Mouse (Mus musculus) hindbrain, postnatal 0 days (tissue): ENCODE data around the gene Slc44a2. TPM values are rescaled to one million over a fixed set of nuclear protein-coding genes. Genes with fewer than 3 reads are reported as not detected.

Experiments used
- ATAC-seq: fragments of 200-750 bp; cut with Nextera tagmentation; 2 replicates; pipeline ENCODE4 v1.8.0; 2017; ENCODE audit warnings: mild to moderate bottlenecking, moderate TSS enrichment, moderate library complexity
- DNase-seq: peaks from one replicate; pipeline ENCODE4 v3.0.0-alpha.2; 2015; ENCODE audit warnings: low spot score
- H3K27ac ChIP-seq: fragments of 300-500 bp; sonication (generic); 2 replicates; pipeline ENCODE4 v1.5.1; 2014; ENCODE audit warnings: mild to moderate bottlenecking
- H3K27me3 ChIP-seq: fragments of 300-500 bp; sonication (generic); 2 replicates; pipeline ENCODE4 v1.6.1; 2014; ENCODE audit warnings: low read length, mixed read lengths; ENCODE audit not compliant: insufficient read depth
- H3K36me3 ChIP-seq: fragments of 300-500 bp; sonication (generic); 2 replicates; pipeline ENCODE4 v1.6.1; 2014; ENCODE audit warnings: low read length, mixed read lengths; ENCODE audit not compliant: insufficient read depth
- H3K4me1 ChIP-seq: fragments of 300-500 bp; sonication (generic); 2 replicates; pipeline ENCODE4 v1.6.1; 2014; ENCODE audit warnings: antibody characterized with exemption, low read length, mixed read lengths; ENCODE audit not compliant: insufficient read depth
- H3K4me2 ChIP-seq: fragments of 300-500 bp; sonication (generic); 2 replicates; pipeline ENCODE4 v1.6.1; 2014; ENCODE audit warnings: low read depth, mild to moderate bottlenecking, low read length, moderate library complexity, mixed read lengths
- H3K4me3 ChIP-seq: fragments of 300-500 bp; sonication (generic); 2 replicates; pipeline ENCODE4 v1.5.1; 2014; ENCODE audit warnings: low read length
- H3K9ac ChIP-seq: fragments of 300-500 bp; sonication (generic); replicated peaks from 2 replicates; pipeline ENCODE4 v1.6.1; 2014; ENCODE audit warnings: mild to moderate bottlenecking, low read length, moderate library complexity, mixed read lengths
- H3K9me3 ChIP-seq: fragments of 300-500 bp; sonication (generic); 2 replicates; pipeline ENCODE4 v1.6.1; 2016; ENCODE audit warnings: low read length, mixed read lengths
- CTCF ChIP-seq: IDR thresholded peaks from 2 replicates; pipeline ENCODE4 v1.5.1; 2016; ENCODE audit warnings: antibody characterized with exemption, control low read depth, low read depth
- WGBS: fragments of 180-500 bp; shearing (Covaris S2); extraction: QIAGEN DNeasy Blood & Tissue Kit; methylation state at CpG from one replicate; pipeline ENCODE4 v1.1.7; 2014; 5-methylcytosine and 5-hydroxymethylcytosine counted together
- polyA plus RNA-seq: library from polyadenylated mRNA; unstranded; fragments of >200 nt; fragmentation: Nextera tagmentation; extraction: Ambion mirVana; gene quantifications from 2 replicates; pipeline ENCODE4 v1.2.1, GENCODE M21; 2015
- total RNA-seq: library from RNA; depleted of rRNA; stranded (reverse); fragments of >200 nt; gene quantifications from 2 replicates; pipeline ENCODE4 v1.2.3, GENCODE M21; 2014; rRNA removed

Slc44a2 gene
- total and polyA plus RNA-seq, 2 experiments from 2014 or later, result 52.6 to 68.0 TPM

DNA sequence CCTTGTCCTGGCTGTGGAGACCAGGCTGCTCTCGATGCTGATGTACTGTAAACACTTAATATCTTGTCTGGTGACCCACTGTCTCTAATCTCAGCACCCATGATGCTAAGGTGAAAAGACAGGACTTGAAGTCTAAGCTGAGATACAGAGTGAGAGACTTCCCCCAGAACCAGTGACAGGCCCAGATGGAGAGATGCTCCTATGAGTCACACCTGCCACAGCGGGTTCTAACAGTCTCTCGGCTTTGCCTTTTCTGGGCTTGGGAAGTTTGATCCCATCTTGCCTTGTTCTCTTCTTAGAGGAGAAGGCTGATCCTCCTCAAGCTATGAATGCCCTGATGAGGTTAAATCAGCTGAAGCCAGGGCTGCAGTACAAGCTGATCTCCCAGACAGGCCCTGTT lies 76.7 kb downstream of the Slc44a2 start:
- 0 out of 2 replicates have a peak overlapping the region, but pooled peaks have one; percentile 17 for H3K9ac ChIP-seq
- WGBS, result 96% methylated on average over 3 of the region's 3 CpGs
- TF ChIP-seq CTCF, result no peak

DNA sequence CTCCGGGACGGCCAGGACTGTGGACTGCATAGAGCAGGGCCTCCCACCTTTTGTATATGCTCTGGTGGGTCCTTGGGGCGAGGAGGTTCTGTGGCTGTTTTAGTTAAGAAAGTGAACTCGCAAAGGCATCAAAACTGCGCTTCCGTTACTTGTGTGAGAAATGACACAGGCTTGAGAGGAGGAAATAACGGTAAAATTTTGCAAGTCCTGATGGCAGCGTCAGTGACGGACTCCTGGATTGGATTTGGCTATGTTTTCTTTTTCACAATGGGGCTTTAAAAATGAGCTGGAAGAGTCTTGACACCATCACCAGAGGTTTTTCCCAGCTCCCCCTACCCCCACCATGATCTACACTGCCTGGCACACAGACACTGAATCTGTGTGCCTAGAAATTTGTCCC lies 80.5 kb downstream of the Slc44a2 start:
- ATAC-seq (no peak), DNase-seq (no peak)
- Histone ChIP-seq H3K27ac (no peak overlapping the region), H3K9me3 (no peaks in the 10 kb centered on the region), H3K4me1 (no peaks in the 10 kb centered on the region), H3K27me3 (no peaks in the 10 kb centered on the region), H3K4me2 (no peak overlapping the region), H3K36me3 (peaks cover 95% of the 10 kb centered on the region), H3K9ac (no peak overlapping the region), H3K4me3 (no peak overlapping the region)
- 94% methylated on average over 9 of the region's 9 CpGs for WGBS
- no peak for TF ChIP-seq CTCF

More for the DNA sequence above, 76.7 kb downstream of the Slc44a2 start:
- ATAC-seq (no peak), DNase-seq (no peak)
- no peaks in the 10 kb centered on the region for H3K4me1 ChIP-seq
- no peak overlapping the region for H3K27ac ChIP-seq
- H3K9me3 ChIP-seq, result no peaks in the 10 kb centered on the region
- H3K4me3 ChIP-seq, result no peak overlapping the region
- H3K36me3 ChIP-seq, result peaks cover 95% of the 10 kb centered on the region
- no peaks in the 10 kb centered on the region for H3K27me3 ChIP-seq
- H3K4me2 ChIP-seq, result no peak overlapping the region

DNA sequence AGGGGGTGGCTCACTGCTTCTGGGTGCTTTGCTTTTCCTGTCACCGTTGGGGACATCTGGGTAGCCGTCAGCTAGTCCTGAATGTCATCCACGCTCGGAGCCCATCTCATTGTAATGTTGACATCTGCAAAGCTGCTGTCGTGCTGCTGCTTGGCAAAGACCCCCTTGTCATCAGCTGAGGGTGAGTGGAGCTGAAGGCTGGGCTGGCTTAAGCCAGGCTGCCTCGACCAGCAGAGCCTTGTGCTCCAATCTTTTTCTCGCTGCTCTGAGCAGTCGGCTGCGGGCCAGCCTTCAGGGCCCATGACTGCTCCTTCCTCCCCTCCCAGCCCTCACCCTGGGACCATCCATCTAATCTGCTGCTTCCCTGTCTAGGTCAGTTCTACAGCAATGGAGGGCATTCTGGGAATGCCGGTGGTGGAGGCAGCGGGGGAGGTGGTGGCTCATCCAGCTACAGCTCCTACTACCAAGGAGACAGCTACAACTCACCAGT lies 82.3 kb downstream of the Slc44a2 start:
- 77% methylated on average over 11 of the region's 11 CpGs for WGBS
- no peak overlapping the region for H3K9ac ChIP-seq

DNA sequence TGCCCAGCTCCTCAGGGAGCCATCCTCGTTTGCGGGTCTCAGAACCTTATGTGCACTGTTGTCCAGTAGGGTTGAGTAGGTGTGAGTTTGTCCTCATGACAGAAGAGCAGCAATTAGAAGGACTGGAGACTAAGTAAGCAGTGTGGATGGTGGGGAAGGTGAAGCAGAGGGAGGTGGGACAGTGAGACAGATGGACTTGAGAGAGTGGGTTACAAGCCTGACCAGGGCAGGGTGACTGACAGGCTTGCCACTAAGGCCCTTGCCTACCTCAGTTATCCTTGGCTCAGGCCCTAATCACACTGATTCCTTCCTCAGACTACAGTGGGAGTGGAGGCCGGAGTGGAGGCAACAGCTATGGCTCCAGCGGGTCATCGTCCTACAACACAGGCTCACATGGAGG lies 83.2 kb downstream of the Slc44a2 start:
- Histone ChIP-seq H3K4me3 (no peak overlapping the region), H3K9ac (no peak overlapping the region), H3K4me1 (no peaks in the 10 kb centered on the region), H3K4me2 (no peak overlapping the region), H3K27ac (no peak overlapping the region), H3K27me3 (no peaks in the 10 kb centered on the region), H3K9me3 (no peaks in the 10 kb centered on the region), H3K36me3 (peaks cover 77% of the 10 kb centered on the region)
- DNase-seq (no peak), ATAC-seq (no peak)
- 92% methylated on average over 5 of the region's 5 CpGs for WGBS
- TF ChIP-seq CTCF, result no peak

More for the DNA sequence above, 82.3 kb downstream of the Slc44a2 start:
- H3K4me3 ChIP-seq, result no peak overlapping the region
- H3K27me3 ChIP-seq, result no peaks in the 10 kb centered on the region
- DNase-seq (no peak), ATAC-seq (no peak)
- no peak for TF ChIP-seq CTCF
- H3K9me3 ChIP-seq, result no peaks in the 10 kb centered on the region
- H3K27ac ChIP-seq, result no peak overlapping the region
- no peak overlapping the region for H3K4me2 ChIP-seq
- peaks cover 85% of the 10 kb centered on the region for H3K36me3 ChIP-seq
- no peaks in the 10 kb centered on the region for H3K4me1 ChIP-seq

Other genes starting within 250 kb of the Slc44a2 start
- gene Gm49373, start 247.6 kb upstream of the Slc44a2 start, total RNA-seq, result 0.50 and 0.73 TPM in 2 replicates
- gene Gm49373, start 247.6 kb upstream of the Slc44a2 start, polyA plus RNA-seq, result 0.37 and 0.48 TPM in 2 replicates
- gene Fdx1l, start 247.1 kb upstream of the Slc44a2 start, total RNA-seq, result 70.9 and 95.6 TPM in 2 replicates
- gene Fdx1l, start 247.1 kb upstream of the Slc44a2 start, polyA plus RNA-seq, result 83.9 and 86.5 TPM in 2 replicates
- 0.11 and 2.7 TPM in 2 replicates for gene Gm38431, start 228.7 kb upstream of the Slc44a2 start, total RNA-seq
- gene Gm38431, start 228.7 kb upstream of the Slc44a2 start, polyA plus RNA-seq, result 0.16 and 0.96 TPM in 2 replicates
- 43.2 and 51.9 TPM in 2 replicates for gene Raver1, start 228.7 kb upstream of the Slc44a2 start, total RNA-seq
- gene Raver1, start 228.7 kb upstream of the Slc44a2 start, polyA plus RNA-seq, result 19.7 and 21.7 TPM in 2 replicates
- 10.8 and 15.4 TPM in 2 replicates for gene Tyk2, start 189.5 kb upstream of the Slc44a2 start, total RNA-seq
- 5.7 and 6.2 TPM in 2 replicates for gene Tyk2, start 189.5 kb upstream of the Slc44a2 start, polyA plus RNA-seq
- 20.1 and 21.4 TPM in 2 replicates for gene Cdc37, start 170.7 kb upstream of the Slc44a2 start, total RNA-seq
- 173 and 181 TPM in 2 replicates for gene Cdc37, start 170.7 kb upstream of the Slc44a2 start, polyA plus RNA-seq
- gene Pde4a, start 155.0 kb upstream of the Slc44a2 start, total RNA-seq, result 41.3 and 45.0 TPM in 2 replicates
- gene Pde4a, start 155.0 kb upstream of the Slc44a2 start, polyA plus RNA-seq, result 46.4 and 47.7 TPM in 2 replicates
- gene Keap1, start 81.3 kb upstream of the Slc44a2 start, total RNA-seq, result 74.9 and 98.9 TPM in 2 replicates
- gene Keap1, start 81.3 kb upstream of the Slc44a2 start, polyA plus RNA-seq, result 59.4 and 60.9 TPM in 2 replicates
- 4.9 and 8.2 TPM in 2 replicates for gene S1pr5, start 72.3 kb upstream of the Slc44a2 start, total RNA-seq
- gene S1pr5, start 72.3 kb upstream of the Slc44a2 start, polyA plus RNA-seq, result 2.9 and 3.1 TPM in 2 replicates
- 24.8 and 38.6 TPM in 2 replicates for gene Atg4d, start 55.4 kb upstream of the Slc44a2 start, total RNA-seq
- gene Atg4d, start 55.4 kb upstream of the Slc44a2 start, polyA plus RNA-seq, result 32.1 and 35.5 TPM in 2 replicates
- gene Kri1, start 32.7 kb upstream of the Slc44a2 start, total RNA-seq, result 14.8 and 15.3 TPM in 2 replicates
- 10.9 and 11.8 TPM in 2 replicates for gene Kri1, start 32.7 kb upstream of the Slc44a2 start, polyA plus RNA-seq
- gene Cdkn2d, start 29.3 kb upstream of the Slc44a2 start, total RNA-seq, result 115 and 123 TPM in 2 replicates
- 134 and 142 TPM in 2 replicates for gene Cdkn2d, start 29.3 kb upstream of the Slc44a2 start, polyA plus RNA-seq
- gene Ap1m2, start 8.4 kb upstream of the Slc44a2 start, total RNA-seq, result 2.5 and 7.0 TPM in 2 replicates
- 3.8 and 3.9 TPM in 2 replicates for gene Ap1m2, start 8.4 kb upstream of the Slc44a2 start, polyA plus RNA-seq
- 89.5 and 108 TPM in 2 replicates for gene Ilf3, start 47.2 kb downstream of the Slc44a2 start, total RNA-seq
- 174 and 184 TPM in 2 replicates for gene Ilf3, start 47.2 kb downstream of the Slc44a2 start, polyA plus RNA-seq
- gene Qtrt1, start 91.1 kb downstream of the Slc44a2 start, total RNA-seq, result 37.1 and 46.7 TPM in 2 replicates
- 38.6 and 44.5 TPM in 2 replicates for gene Qtrt1, start 91.1 kb downstream of the Slc44a2 start, polyA plus RNA-seq
- gene Dnm2, start 104.2 kb downstream of the Slc44a2 start, total RNA-seq, result 75.3 and 80.4 TPM in 2 replicates
- 53.5 and 58.6 TPM in 2 replicates for gene Dnm2, start 104.2 kb downstream of the Slc44a2 start, polyA plus RNA-seq
- 50.2 and 61.3 TPM in 2 replicates for gene Tmed1, start 189.6 kb downstream of the Slc44a2 start, total RNA-seq
- gene Tmed1, start 189.6 kb downstream of the Slc44a2 start, polyA plus RNA-seq, result 59.2 and 65.8 TPM in 2 replicates
- gene AB124611, start 205.5 kb downstream of the Slc44a2 start, total RNA-seq, result 1.2 and 2.2 TPM in 2 replicates
- gene AB124611, start 205.5 kb downstream of the Slc44a2 start, polyA plus RNA-seq, result 1.1 and 1.2 TPM in 2 replicates
- gene Carm1, start 226.2 kb downstream of the Slc44a2 start, total RNA-seq, result 84.9 and 92.7 TPM in 2 replicates
- 20.6 and 25.0 TPM in 2 replicates for gene Carm1, start 226.2 kb downstream of the Slc44a2 start, polyA plus RNA-seq